Mouse (Mus musculus): ENCODE results near the gene Pld3.

Pld3 gene

GRCm38 (mm10) chr7:27552931-27553513 is at the start of gene Pld3, which contains the start of gene 2310022A10Rik:
TSS of gene Pld3 (minus strand) at chr7:27553218.
TSS of gene 2310022A10Rik (plus strand) at chr7:27553233.
- DNase-seq, result peak; percentile 94 to 97

GRCm38 (mm10) chr7:27602161-27602560 is 49.1 kb upstream of the Pld3 start:
- no peak for DNase-seq

GRCm38 (mm10) chr7:27601628-27602027 is 48.6 kb upstream of the Pld3 start:
- no peak for DNase-seq

- DNase-seq, result no peak
Measured at GRCm38 (mm10) chr7:27598053-27598452, 45.0 kb upstream of the Pld3 start.

GRCm38 (mm10) chr7:27596586-27597503 is 43.8 kb upstream of the Pld3 start:
- DNase-seq, result no peak

- DNase-seq, result no peak
Measured at GRCm38 (mm10) chr7:27592934-27593645, 40.1 kb upstream of the Pld3 start.

GRCm38 (mm10) chr7:27592217-27592929 is 39.4 kb upstream of the Pld3 start:
- peak in 1 of 2 experiments; percentile 22 for DNase-seq

GRCm38 (mm10) chr7:27591266-27592216 is 38.5 kb upstream of the Pld3 start, which contains the start of gene Akt2:
TSS of gene Akt2 (plus strand) at chr7:27591552.
- peak; percentile 94 to 96 for DNase-seq

GRCm38 (mm10) chr7:27590566-27591213 is 37.7 kb upstream of the Pld3 start:
- DNase-seq, result no peak

- DNase-seq, result no peak
Measured at GRCm38 (mm10) chr7:27590088-27590487, 37.1 kb upstream of the Pld3 start.

GRCm38 (mm10) chr7:27587741-27588140 is 34.7 kb upstream of the Pld3 start:
- DNase-seq, result no peak

GRCm38 (mm10) chr7:27586861-27587260 is 33.8 kb upstream of the Pld3 start:
- no peak for DNase-seq

- no peak for DNase-seq
Measured at GRCm38 (mm10) chr7:27580380-27581174, 27.6 kb upstream of the Pld3 start.

GRCm38 (mm10) chr7:27578465-27578864 is 25.4 kb upstream of the Pld3 start:
- DNase-seq, result no peak

GRCm38 (mm10) chr7:27577589-27577988 is 24.6 kb upstream of the Pld3 start:
- DNase-seq, result no peak

- peak; percentile 56 to 59 for DNase-seq
Measured at GRCm38 (mm10) chr7:27576914-27577313, 23.9 kb upstream of the Pld3 start.

- DNase-seq, result no peak
Measured at GRCm38 (mm10) chr7:27574124-27574880, 21.3 kb upstream of the Pld3 start.

- DNase-seq, result no peak
Measured at GRCm38 (mm10) chr7:27572133-27572532, 19.1 kb upstream of the Pld3 start.

GRCm38 (mm10) chr7:27569580-27570224 is 16.7 kb upstream of the Pld3 start:
- no peak for DNase-seq
